Mouse (Mus musculus) heart, embryonic 11.5 days (tissue): ENCODE results near the gene Spata2. TPM values are rescaled to one million over a fixed set of nuclear protein-coding genes. Genes with fewer than 3 reads are reported as not detected.

ENCODE experiments used
- ATAC-seq: fragments of 200-750 bp; cut with Nextera tagmentation; replicated peaks from 2 replicates; pipeline ENCODE4 v1.8.0; 2017; ENCODE audit warnings: moderate library complexity; ENCODE audit not compliant: insufficient number of reproducible peaks, low FRiP score, low TSS enrichment
- H3K27ac ChIP-seq: fragments of 300-500 bp; sonication (generic); 2 replicates; pipeline ENCODE4 v1.5.1; 2014; ENCODE audit warnings: mild to moderate bottlenecking, low read depth, low read length
- H3K27me3 ChIP-seq: fragments of 300-500 bp; sonication (generic); 2 replicates; pipeline ENCODE4 v1.6.1; 2014; ENCODE audit warnings: mild to moderate bottlenecking, low read length, mixed read lengths; ENCODE audit not compliant: control insufficient read depth, insufficient read depth
- H3K36me3 ChIP-seq: fragments of 300-500 bp; sonication (generic); 2 replicates; pipeline ENCODE4 v1.6.1; 2014; ENCODE audit warnings: mild to moderate bottlenecking, low read length, moderate library complexity, mixed read lengths; ENCODE audit not compliant: control insufficient read depth, insufficient read depth
- H3K4me1 ChIP-seq: fragments of 300-500 bp; sonication (generic); 2 replicates; pipeline ENCODE4 v1.6.1; 2014; ENCODE audit warnings: low read length; ENCODE audit not compliant: control insufficient read depth, insufficient read depth
- H3K4me2 ChIP-seq: fragments of 300-500 bp; sonication (generic); 2 replicates; pipeline ENCODE4 v1.6.1; 2014; ENCODE audit warnings: mild to moderate bottlenecking, moderate library complexity
- H3K4me3 ChIP-seq: fragments of 300-500 bp; sonication (generic); 2 replicates; pipeline ENCODE4 v1.5.1; 2014; ENCODE audit warnings: low read depth, low read length
- H3K9ac ChIP-seq: fragments of 300-500 bp; sonication (generic); 2 replicates; pipeline ENCODE4 v1.6.1; 2014; ENCODE audit warnings: mild to moderate bottlenecking, low read depth, low read length, moderate library complexity
- H3K9me3 ChIP-seq: fragments of 300-500 bp; sonication (generic); replicated peaks from 2 replicates; pipeline ENCODE4 v1.6.1; 2016; ENCODE audit warnings: low read length; ENCODE audit not compliant: control insufficient read depth
- WGBS: fragments of 180-500 bp; shearing (Covaris S2); extraction: QIAGEN DNeasy Blood & Tissue Kit; methylation state at CpG from one replicate; pipeline ENCODE4 v1.1.7; 2014; ENCODE audit not compliant: insufficient replicate concordance; 5-methylcytosine and 5-hydroxymethylcytosine counted together
- polyA plus RNA-seq: library from polyadenylated mRNA; unstranded; fragments of >200 nt; fragmentation: Nextera tagmentation; extraction: Ambion mirVana; gene quantifications from 2 replicates; pipeline ENCODE4 v1.2.1, GENCODE M21; 2014

Spata2 gene
- polyA plus RNA-seq, result 12.3 and 13.8 TPM in 2 replicates

- WGBS, result 2% methylated on average over 62 of the region's 63 CpGs
- peak within 1 kb of the TSS; percentile 92 for H3K27ac ChIP-seq
These were observed at the start of gene Spata2 for GRCm38 (mm10) chr2:167492713-167493636. Spata2 (minus strand) TSS chr2:167492887.

GRCm38 (mm10) chr2:167542361-167542760 lies 49.7 kb upstream of the Spata2 start:
- Histone ChIP-seq H3K4me2 (no peak overlapping the region), H3K4me3 (no peak overlapping the region), H3K9ac (no peak overlapping the region), H3K27me3 (peaks cover 8% of the 10 kb centered on the region), H3K27ac (peak overlapping the region; percentile 93), H3K36me3 (no peaks in the 10 kb centered on the region), H3K9me3 (no peaks in the 10 kb centered on the region), H3K4me1 (peaks cover 55% of the 10 kb centered on the region)
- ATAC-seq, result no peak
- 67% methylated on average over 4 of the region's 4 CpGs for WGBS

More at GRCm38 (mm10) chr2:167492713-167493636, at the start of gene Spata2:
- peak; percentile 82 for ATAC-seq
- H3K4me2 ChIP-seq, result peak within 1 kb of the TSS; percentile 95
- peak within 1 kb of the TSS; percentile 100 for H3K4me3 ChIP-seq
- no peaks in the 10 kb centered on the region for H3K36me3 ChIP-seq
- H3K9me3 ChIP-seq, result no peaks in the 10 kb centered on the region
- peaks cover 19% of the 10 kb centered on the region; the same call in 1 of the 2 replicates for H3K4me1 ChIP-seq
- peak within 1 kb of the TSS; percentile 91 for H3K9ac ChIP-seq
- H3K27me3 ChIP-seq, result no peaks in the 10 kb centered on the region

- peak overlapping the region; percentile 58; the same call in 1 of the 2 replicates for H3K27ac ChIP-seq
- 63% methylated on average over 12 of the region's 12 CpGs for WGBS
- ATAC-seq, result no peak
- peaks cover 56% of the 10 kb centered on the region for H3K4me1 ChIP-seq
- no peaks in the 10 kb centered on the region for H3K36me3 ChIP-seq
- no peaks in the 10 kb centered on the region for H3K9me3 ChIP-seq
- H3K4me2 ChIP-seq, result peak overlapping the region; percentile 81
- peaks cover 14% of the 10 kb centered on the region for H3K27me3 ChIP-seq
- peak overlapping the region; percentile 69; the same call in 1 of the 2 replicates for H3K9ac ChIP-seq
- peak overlapping the region; percentile 56; the same call in 1 of the 2 replicates for H3K4me3 ChIP-seq
These were observed 49.1 kb upstream of the Spata2 start for GRCm38 (mm10) chr2:167541761-167542160.

- no peak for ATAC-seq
- 24% methylated on average over 6 of the region's 6 CpGs for WGBS
These were observed 48.6 kb upstream of the Spata2 start for GRCm38 (mm10) chr2:167541324-167541723.

GRCm38 (mm10) chr2:167540477-167541110 lies 47.9 kb upstream of the Spata2 start:
- H3K4me3 ChIP-seq, result peak overlapping the region; percentile 56
- WGBS, result 16% methylated on average over 12 of the region's 12 CpGs
- peak overlapping the region; percentile 69; the same call in 1 of the 2 replicates for H3K9ac ChIP-seq
- H3K9me3 ChIP-seq, result no peaks in the 10 kb centered on the region
- peaks cover 56% of the 10 kb centered on the region for H3K4me1 ChIP-seq
- H3K27me3 ChIP-seq, result peaks cover 21% of the 10 kb centered on the region
- H3K4me2 ChIP-seq, result peak overlapping the region; percentile 81
- H3K27ac ChIP-seq, result peak overlapping the region; percentile 8
- ATAC-seq, result no peak
- H3K36me3 ChIP-seq, result no peaks in the 10 kb centered on the region

More at GRCm38 (mm10) chr2:167541324-167541723, 48.6 kb upstream of the Spata2 start:
- peak overlapping the region; percentile 81 for H3K4me2 ChIP-seq
- no peaks in the 10 kb centered on the region for H3K9me3 ChIP-seq
- peak overlapping the region; percentile 56 for H3K4me3 ChIP-seq
- H3K4me1 ChIP-seq, result peaks cover 56% of the 10 kb centered on the region
- H3K9ac ChIP-seq, result peak overlapping the region; percentile 69; the same call in 1 of the 2 replicates
- H3K36me3 ChIP-seq, result no peaks in the 10 kb centered on the region
- no peak overlapping the region for H3K27ac ChIP-seq
- H3K27me3 ChIP-seq, result peaks cover 19% of the 10 kb centered on the region

GRCm38 (mm10) chr2:167539536-167540476 lies 47.1 kb upstream of the Spata2 start:
- H3K9ac ChIP-seq, result peak overlapping the region; percentile 69; the same call in 1 of the 2 replicates
- H3K9me3 ChIP-seq, result no peaks in the 10 kb centered on the region
- no peak for ATAC-seq
- H3K27ac ChIP-seq, result no peak overlapping the region
- WGBS, result 20% methylated on average over 14 of the region's 14 CpGs
- H3K27me3 ChIP-seq, result peaks cover 21% of the 10 kb centered on the region
- H3K4me3 ChIP-seq, result peak overlapping the region; percentile 56
- H3K4me2 ChIP-seq, result peak overlapping the region; percentile 81
- peaks cover 56% of the 10 kb centered on the region for H3K4me1 ChIP-seq
- H3K36me3 ChIP-seq, result no peaks in the 10 kb centered on the region

GRCm38 (mm10) chr2:167538671-167539306 lies 46.1 kb upstream of the Spata2 start:
- H3K9me3 ChIP-seq, result no peaks in the 10 kb centered on the region
- H3K4me3 ChIP-seq, result peak overlapping the region; percentile 56
- WGBS, result 15% methylated on average over 33 of the region's 34 CpGs
- H3K27me3 ChIP-seq, result peaks cover 21% of the 10 kb centered on the region
- H3K4me1 ChIP-seq, result peaks cover 48% of the 10 kb centered on the region
- no peaks in the 10 kb centered on the region for H3K36me3 ChIP-seq
- H3K27ac ChIP-seq, result peak overlapping the region; percentile 41; the same call in 1 of the 2 replicates
- H3K9ac ChIP-seq, result peak overlapping the region; percentile 69
- H3K4me2 ChIP-seq, result peak overlapping the region; percentile 81
- ATAC-seq, result no peak
